Mouse (Mus musculus) kidney, adult 2 months (tissue): ENCODE measurements around the gene Cirbp. TPM values are rescaled to one million over a fixed set of nuclear protein-coding genes. Genes with fewer than 3 reads are reported as not detected.
"Not testable (repeated sequence)": the region's sequence is repeated elsewhere in the genome, so short reads cannot be mapped to it uniquely, and the experiment has no call there.

Source experiments
- DNase-seq: peaks from one replicate; pipeline ENCODE4 v3.0.0; 2021
- H3K27ac ChIP-seq: fragments of 200-500 bp; 2 replicates; pipeline ENCODE4 v1.5.1; 2012; ENCODE audit warnings: low read depth, low read length, control low read depth, inconsistent platforms; ENCODE audit not compliant: insufficient read depth
- H3K27me3 ChIP-seq: fragments of 200-500 bp; replicated peaks from 2 replicates; pipeline ENCODE4 v1.6.1; 2012; ENCODE audit warnings: mild to moderate bottlenecking, moderate library complexity, low read length, inconsistent platforms; ENCODE audit not compliant: control insufficient read depth, insufficient read depth
- H3K36me3 ChIP-seq: fragments of 200-500 bp; 2 replicates; pipeline ENCODE4 v1.6.1; 2012; ENCODE audit warnings: mild to moderate bottlenecking, moderate library complexity, low read length, inconsistent platforms; ENCODE audit not compliant: control insufficient read depth, insufficient read depth
- H3K4me1 ChIP-seq: fragments of 200-500 bp; 2 replicates; pipeline ENCODE4 v1.6.1; 2011; ENCODE audit warnings: low read length; ENCODE audit not compliant: control insufficient read depth, insufficient read depth
- H3K4me3 ChIP-seq: fragments of 200-500 bp; 2 replicates; pipeline ENCODE4 v1.5.1; 2011; ENCODE audit warnings: mild to moderate bottlenecking, low read depth, low read length, control low read depth; ENCODE audit not compliant: insufficient read depth
- CTCF ChIP-seq: fragments of 200-500 bp; conservative IDR thresholded peaks from 2 replicates; pipeline ENCODE4 v1.5.1; 2011; ENCODE audit warnings: low read depth, mild to moderate bottlenecking, control low read depth, low read length, moderate library complexity, mixed read lengths; ENCODE audit not compliant: insufficient read depth, insufficient read length
- POLR2A ChIP-seq: fragments of 200-500 bp; IDR thresholded peaks from one replicate; pipeline ENCODE4 v1.6.1; 2011; ENCODE audit warnings: low read depth, low read length, control low read depth
- WGBS: fragments of 180-500 bp; shearing (Covaris S2); methylation state at CpG from one replicate; pipeline ENCODE4 v1.1.7; 2018; 5-methylcytosine and 5-hydroxymethylcytosine counted together
- polyA plus RNA-seq: library from polyadenylated mRNA; depleted of rRNA; stranded (reverse); fragments of >200 nt; gene quantifications from 2 replicates; pipeline ENCODE4 v1.2.3, GENCODE M21; 2012; rRNA removed

The Cirbp gene
- polyA plus RNA-seq, 1 experiment, result 86.7 TPM

GRCm38 (mm10) chr10:80208841-80209371 is 43.1 kb downstream of the Cirbp start:
- 33% methylated on average over 24 of the region's 24 CpGs for WGBS
- no peak overlapping the region for H3K4me3 ChIP-seq
- peak; percentile 14 for DNase-seq

GRCm38 (mm10) chr10:80211547-80212103 is 45.8 kb downstream of the Cirbp start:
- H3K36me3 ChIP-seq, H3K27ac ChIP-seq, DNase-seq, H3K4me1 ChIP-seq, H3K27me3 ChIP-seq, H3K4me3 ChIP-seq: not testable (repeated sequence)
- 68% methylated on average over 7 of the region's 7 CpGs for WGBS

More at GRCm38 (mm10) chr10:80208841-80209371, 43.1 kb downstream of the Cirbp start:
- no peaks in the 10 kb centered on the region for H3K27me3 ChIP-seq
- no peaks in the 10 kb centered on the region for H3K4me1 ChIP-seq
- TF ChIP-seq CTCF (no peak), POLR2A (no peak)
- no peak overlapping the region for H3K27ac ChIP-seq
- H3K36me3 ChIP-seq, result no peaks in the 10 kb centered on the region

- TF ChIP-seq POLR2A, result no peak
- TF ChIP-seq CTCF, result no peak
- H3K4me1 ChIP-seq, result no peaks in the 10 kb centered on the region
- H3K27ac ChIP-seq, result no peak overlapping the region
- DNase-seq, result no peak
- no peak overlapping the region for H3K4me3 ChIP-seq
- 65% methylated on average over 16 of the region's 16 CpGs for WGBS
- no peaks in the 10 kb centered on the region for H3K27me3 ChIP-seq
- no peaks in the 10 kb centered on the region for H3K36me3 ChIP-seq
Measured at GRCm38 (mm10) chr10:80215048-80215772, 49.4 kb downstream of the Cirbp start.

GRCm38 (mm10) chr10:80220676-80221075 is 54.9 kb downstream of the Cirbp start:
- no peak for TF ChIP-seq CTCF
- TF ChIP-seq POLR2A, result no peak
- WGBS, result 60% methylated on average over 7 of the region's 9 CpGs
- H3K4me3 ChIP-seq, result no peak overlapping the region
- H3K36me3 ChIP-seq, result no peaks in the 10 kb centered on the region
- H3K27ac ChIP-seq, result no peak overlapping the region
- no peaks in the 10 kb centered on the region for H3K4me1 ChIP-seq
- H3K27me3 ChIP-seq, result no peaks in the 10 kb centered on the region
- no peak for DNase-seq

Other genes with a start within 250 kb of the Cirbp start
- 5.6 and 9.2 TPM in 2 replicates for gene Kiss1r, start 249.0 kb upstream of the Cirbp start, polyA plus RNA-seq
- 146 and 154 TPM in 2 replicates for gene R3hdm4, start 244.8 kb upstream of the Cirbp start, polyA plus RNA-seq
- 6.7 and 8.1 TPM in 2 replicates for gene Arid3a, start 238.9 kb upstream of the Cirbp start, polyA plus RNA-seq
- 60.4 and 67.5 TPM in 2 replicates for gene Wdr18, start 205.8 kb upstream of the Cirbp start, polyA plus RNA-seq
- 1.6 and 2.0 TPM in 2 replicates for gene Grin3b, start 195.3 kb upstream of the Cirbp start, polyA plus RNA-seq
- gene Tmem259, start 181.7 kb upstream of the Cirbp start, polyA plus RNA-seq, result 262 and 316 TPM in 2 replicates
- 52.3 and 55.5 TPM in 2 replicates for gene Cnn2, start 177.4 kb upstream of the Cirbp start, polyA plus RNA-seq
- gene Abca7, start 169.5 kb upstream of the Cirbp start, polyA plus RNA-seq, result 10.6 and 11.8 TPM in 2 replicates
- 9.6 and 25.5 TPM in 2 replicates for gene Arhgap45, start 149.3 kb upstream of the Cirbp start, polyA plus RNA-seq
- 230 and 235 TPM in 2 replicates for gene Polr2e, start 126.2 kb upstream of the Cirbp start, polyA plus RNA-seq
- 1,431 and 1,557 TPM in 2 replicates for gene Gpx4, start 118.8 kb upstream of the Cirbp start, polyA plus RNA-seq
- 27.7 and 30.8 TPM in 2 replicates for gene Sbno2, start 60.4 kb upstream of the Cirbp start, polyA plus RNA-seq
- gene Stk11, start 50.2 kb upstream of the Cirbp start, polyA plus RNA-seq, result 114 and 117 TPM in 2 replicates
- 1,948 and 2,036 TPM in 2 replicates for gene Atp5d, start 27.4 kb upstream of the Cirbp start, polyA plus RNA-seq
- 8.1 and 8.7 TPM in 2 replicates for gene Cbarp, start 25.1 kb upstream of the Cirbp start, polyA plus RNA-seq
- 65.6 and 67.0 TPM in 2 replicates for gene Midn, start 17.7 kb upstream of the Cirbp start, polyA plus RNA-seq
- gene 1600002K03Rik, start 7.0 kb downstream of the Cirbp start, polyA plus RNA-seq, result 7.9 and 11.2 TPM in 2 replicates
- gene Efna2, start 13.5 kb downstream of the Cirbp start, polyA plus RNA-seq, result 1.5 TPM in 2 replicates
- gene Mum1, start 60.4 kb downstream of the Cirbp start, polyA plus RNA-seq, result 25.6 and 30.4 TPM in 2 replicates
- 1,001 and 1,041 TPM in 2 replicates for gene Ndufs7, start 83.1 kb downstream of the Cirbp start, polyA plus RNA-seq
- gene Gamt, start 95.0 kb downstream of the Cirbp start, polyA plus RNA-seq, result 66.7 and 68.4 TPM in 2 replicates
- 45.6 and 49.1 TPM in 2 replicates for gene Dazap1, start 95.5 kb downstream of the Cirbp start, polyA plus RNA-seq
- 1,371 and 1,777 TPM in 2 replicates for gene Rps15, start 126.5 kb downstream of the Cirbp start, polyA plus RNA-seq
- gene Apc2, start 130.0 kb downstream of the Cirbp start, polyA plus RNA-seq, result 0.74 and 0.95 TPM in 2 replicates
- 47.8 and 52.5 TPM in 2 replicates for gene 2310011J03Rik, start 154.6 kb downstream of the Cirbp start, polyA plus RNA-seq
- gene Pcsk4, start 163.5 kb downstream of the Cirbp start, polyA plus RNA-seq, result 9.1 and 12.2 TPM in 2 replicates
- gene Reep6, start 164.0 kb downstream of the Cirbp start, polyA plus RNA-seq, result 24.7 and 25.1 TPM in 2 replicates
- 5.5 and 7.4 TPM in 2 replicates for gene Adamtsl5, start 182.4 kb downstream of the Cirbp start, polyA plus RNA-seq
- 1.8 and 2.0 TPM in 2 replicates for gene Plk5, start 190.5 kb downstream of the Cirbp start, polyA plus RNA-seq
- 7.9 and 11.9 TPM in 2 replicates for gene Mex3d, start 221.7 kb downstream of the Cirbp start, polyA plus RNA-seq
- 143 and 151 TPM in 2 replicates for gene Mbd3, start 233.6 kb downstream of the Cirbp start, polyA plus RNA-seq
- gene Uqcr11, start 240.8 kb downstream of the Cirbp start, polyA plus RNA-seq, result 3,960 and 3,968 TPM in 2 replicates